Mouse (Mus musculus) heart, adult 2 months (tissue): ENCODE results near the gene Olfr1284. TPM values are rescaled to one million over a fixed set of nuclear protein-coding genes. Genes with fewer than 3 reads are reported as not detected.
"Not testable (repeated sequence)": the region's sequence is repeated elsewhere in the genome, so short reads cannot be mapped to it uniquely, and the experiment has no call there.

Experiments
- DNase-seq, 2 experiments: peaks; one replicate each; pipeline ENCODE4 v3.0.0; 2021
- H3K27ac ChIP-seq: fragments of 200-600 bp; 2 replicates; pipeline ENCODE4 v1.8.1; 2022
- H3K27me3 ChIP-seq: fragments of 200-500 bp; 2 replicates; pipeline ENCODE4 v1.6.1; 2012; ENCODE audit warnings: mild to moderate bottlenecking, low read length, inconsistent platforms, mixed read lengths; ENCODE audit not compliant: control insufficient read depth, insufficient read depth
- H3K36me3 ChIP-seq: fragments of 200-500 bp; 2 replicates; pipeline ENCODE4 v1.6.1; 2012; ENCODE audit warnings: low read length, inconsistent platforms; ENCODE audit not compliant: control insufficient read depth, insufficient read depth
- H3K4me1 ChIP-seq: fragments of 200-500 bp; 2 replicates; pipeline ENCODE4 v1.6.1; 2011; ENCODE audit warnings: low read length; ENCODE audit not compliant: control insufficient read depth, insufficient read depth
- H3K4me3 ChIP-seq: fragments of 200-600 bp; 2 replicates; pipeline ENCODE4 v1.8.1; 2022
- H3K79me2 ChIP-seq: fragments of 200-500 bp; replicated peaks from 2 replicates; pipeline ENCODE4 v1.6.1; 2012; ENCODE audit warnings: mild to moderate bottlenecking, inconsistent platforms, low read length, moderate library complexity, mixed read lengths; ENCODE audit not compliant: control insufficient read depth, insufficient read depth
- H3K9ac ChIP-seq: fragments of 200-500 bp; 2 replicates; pipeline ENCODE4 v1.6.1; 2012; ENCODE audit warnings: low read depth, mild to moderate bottlenecking, control low read depth, inconsistent platforms, low read length, mixed read lengths
- CTCF ChIP-seq: fragments of 200-600 bp; IDR thresholded peaks from 2 replicates; pipeline ENCODE4 v1.8.1; 2022; ENCODE audit warnings: antibody characterized with exemption, mild to moderate bottlenecking, moderate library complexity
- EP300 ChIP-seq: fragments of 200-500 bp; IDR thresholded peaks from 2 replicates; pipeline ENCODE4 v1.6.1; 2011; ENCODE audit warnings: low read depth, low read length, control low read depth; ENCODE audit not compliant: insufficient read depth
- POLR2A ChIP-seq: fragments of 200-500 bp; IDR thresholded peaks from 2 replicates; pipeline ENCODE4 v1.6.1; 2011; ENCODE audit warnings: mild to moderate bottlenecking, low read depth, low read length, control low read depth; ENCODE audit not compliant: insufficient read depth
- WGBS: fragments of 180-500 bp; shearing (Covaris S2); methylation state at CpG from one replicate; pipeline ENCODE4 v1.1.7; 2018; 5-methylcytosine and 5-hydroxymethylcytosine counted together
- intact Hi-C: fragments of 180-260 bp; cut with DNase I; formaldehyde crosslinking; loops from one replicate; pipeline ENCODE4 v1.15.1; 2025
- long read RNA-seq: library from polyadenylated mRNA; stranded (forward); transcript quantifications from one replicate; pipeline ENCODE4 v2.0.0, GENCODE M21; 2021
- polyA plus RNA-seq: library from polyadenylated mRNA; depleted of rRNA; stranded (reverse); fragments of >200 nt; gene quantifications from 2 replicates; pipeline ENCODE4 v1.2.3, GENCODE M21; 2012; rRNA removed
- total RNA-seq, 2 experiments: library from RNA; stranded (reverse); gene quantifications; 2 replicates each; pipeline ENCODE4 v1.2.3; 2021

Gene Olfr1284
- total RNA-seq = not detected
- not detected in 2 replicates for polyA plus RNA-seq
- long read RNA-seq = 0 reads

DNA sequence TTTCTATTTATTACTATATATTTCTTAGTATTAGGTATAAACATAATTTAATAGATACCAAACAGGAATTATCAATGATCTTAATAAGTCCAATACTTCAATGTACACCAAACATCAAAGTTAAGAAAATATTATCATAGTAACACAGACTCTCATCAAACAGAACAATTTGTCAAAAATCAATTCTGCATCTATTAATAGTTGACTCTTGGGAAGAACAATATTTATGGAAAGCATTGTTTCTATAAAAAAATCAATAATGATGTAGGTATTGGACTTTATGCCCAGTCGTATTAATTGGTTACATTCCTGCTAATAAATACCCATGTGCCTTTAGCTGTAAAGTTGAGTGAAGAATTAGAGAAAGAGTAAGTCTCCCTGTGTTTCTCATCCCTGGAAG, at the start of gene Olfr1284:
Gene Olfr1284 (plus strand): TSS at position 301 of the 400 bp plus-strand sequence.
- H3K27ac ChIP-seq = no peak within 1 kb of the TSS
- no peak within 1 kb of the TSS for H3K4me3 ChIP-seq
- H3K27me3 ChIP-seq = no peaks in the 10 kb centered on the region
- H3K4me1 ChIP-seq = no peaks in the 10 kb centered on the region
- DNase-seq = no peak
- no peaks in the 10 kb centered on the region for H3K36me3 ChIP-seq
- intact Hi-C loops = no loop called here
- no peak within 1 kb of the TSS for H3K9ac ChIP-seq
- WGBS = 73% methylated on average over 1 of the region's 1 CpGs
- TF ChIP-seq POLR2A (no peak), EP300 (no peak)
- H3K79me2 ChIP-seq = no peaks in the 10 kb centered on the region

DNA sequence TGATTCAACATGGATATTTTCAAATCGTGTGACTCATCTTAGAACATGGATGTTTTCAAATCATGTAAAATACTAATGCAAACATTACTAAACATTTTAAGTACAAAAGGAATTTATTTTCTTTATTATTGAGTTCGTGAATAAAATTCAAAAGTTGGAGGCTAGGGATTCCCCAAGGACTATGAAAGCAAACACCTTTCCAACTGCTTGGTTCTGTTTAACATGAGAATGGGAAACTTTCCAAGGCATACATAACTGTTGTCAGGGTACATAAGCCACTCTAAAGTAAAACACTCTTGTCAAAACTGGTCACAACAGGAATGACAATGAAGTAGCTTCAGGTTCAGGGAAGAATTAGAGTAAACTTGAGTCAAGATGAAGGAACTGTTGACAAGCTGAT, 49.1 kb upstream of the Olfr1284 start, which contains the start of gene Olfr1281:
Gene Olfr1281 (plus strand): TSS at position 301 of the 400 bp plus-strand sequence.
- intact Hi-C loops = no loop called here
- Histone ChIP-seq H3K79me2 (no peaks in the 10 kb centered on the region), H3K27ac (no peak within 1 kb of the TSS), H3K9ac (no peak within 1 kb of the TSS), H3K4me1 (no peaks in the 10 kb centered on the region), H3K27me3 (no peaks in the 10 kb centered on the region), H3K36me3 (no peaks in the 10 kb centered on the region), H3K4me3 (no peak within 1 kb of the TSS)
- TF ChIP-seq EP300 (no peak), CTCF (no peak), POLR2A (no peak)
- DNase-seq = no peak
- 42% methylated on average over 2 of the region's 2 CpGs for WGBS

DNA sequence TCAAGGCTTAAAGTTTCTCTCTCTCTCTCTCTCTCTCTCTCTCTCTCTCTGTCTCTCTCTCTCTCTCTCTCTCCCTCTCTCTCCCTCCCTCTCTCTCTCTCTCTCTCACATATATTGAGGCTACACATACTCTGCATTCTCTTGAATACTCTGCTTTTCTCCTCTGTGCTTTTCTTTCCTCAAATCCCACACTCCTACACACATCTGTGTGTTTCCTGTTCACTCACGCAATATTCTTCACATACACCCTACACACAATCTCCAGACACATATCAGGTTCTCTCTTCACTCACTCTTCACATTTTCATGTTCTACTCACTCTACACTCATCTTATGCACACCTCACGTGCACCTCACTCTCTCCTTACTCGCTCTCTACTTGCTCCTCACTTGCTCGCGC, 41.6 kb upstream of the Olfr1284 start:
- H3K9ac ChIP-seq, H3K27me3 ChIP-seq, H3K27ac ChIP-seq, H3K4me1 ChIP-seq, intact Hi-C loops, H3K4me3 ChIP-seq, H3K36me3 ChIP-seq, DNase-seq, H3K79me2 ChIP-seq: not testable (repeated sequence)
- 79% methylated on average over 5 of the region's 5 CpGs for WGBS

DNA sequence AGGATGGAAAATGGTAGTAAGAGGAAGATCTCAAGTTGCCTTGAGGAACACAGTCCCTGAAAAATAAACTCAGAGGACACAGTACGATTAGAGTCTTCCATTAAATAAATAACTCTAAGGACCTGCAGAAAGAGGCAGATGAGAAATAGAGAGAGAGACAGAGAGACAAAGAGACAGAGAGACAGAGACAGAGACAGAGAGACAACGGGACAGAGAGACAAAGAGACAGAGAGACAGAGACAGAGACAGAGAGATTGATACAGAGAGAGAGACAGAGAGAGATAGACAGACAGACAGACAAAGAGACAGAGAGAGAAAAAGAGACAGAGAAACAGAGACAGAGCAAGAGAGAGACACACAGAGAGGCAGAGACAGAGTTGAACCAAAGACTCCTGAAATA, 39.3 kb upstream of the Olfr1284 start, which contains the start of gene Olfr1282:
Gene Olfr1282 (minus strand): TSS at position 101 of the 400 bp plus-strand sequence.
- WGBS = 53% methylated on average over 2 of the region's 2 CpGs
- intact Hi-C loops = no loop called here
- Histone ChIP-seq H3K27me3 (no peaks in the 10 kb centered on the region), H3K27ac (no peak within 1 kb of the TSS), H3K9ac (no peak within 1 kb of the TSS), H3K4me3 (no peak within 1 kb of the TSS), H3K4me1 (no peaks in the 10 kb centered on the region), H3K36me3 (no peaks in the 10 kb centered on the region), H3K79me2 (no peaks in the 10 kb centered on the region)
- DNase-seq = no peak
- no peak for TF ChIP-seq POLR2A
- no peak for TF ChIP-seq CTCF
- no peak for TF ChIP-seq EP300

DNA sequence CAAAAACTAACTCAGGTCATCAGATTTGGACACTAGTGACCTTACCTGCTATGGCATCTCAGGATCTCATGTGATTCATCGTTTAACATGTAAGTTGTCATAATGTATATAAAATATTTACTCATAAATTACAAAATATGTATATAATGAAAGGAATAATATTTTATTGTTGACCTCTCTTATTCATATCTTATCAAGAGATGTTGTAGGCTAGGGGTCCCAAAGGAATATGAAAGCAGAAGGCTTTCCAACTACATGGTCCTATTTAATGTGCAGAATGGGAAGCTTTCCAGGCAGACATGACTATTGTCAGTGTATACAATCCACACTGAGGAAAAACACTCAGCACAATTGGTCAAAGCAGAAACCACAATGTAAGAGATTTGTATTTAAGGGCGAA, 8.8 kb upstream of the Olfr1284 start, which contains the start of gene Olfr1283:
Gene Olfr1283 (plus strand): TSS at position 301 of the 400 bp plus-strand sequence.
- DNase-seq = no peak
- Histone ChIP-seq H3K9ac (no peak within 1 kb of the TSS), H3K79me2 (no peaks in the 10 kb centered on the region), H3K36me3 (no peaks in the 10 kb centered on the region), H3K4me3 (no peak within 1 kb of the TSS), H3K27me3 (no peaks in the 10 kb centered on the region), H3K27ac (no peak within 1 kb of the TSS), H3K4me1 (no peaks in the 10 kb centered on the region)
- WGBS = 60% methylated on average over 2 of the region's 2 CpGs
- intact Hi-C loops = no loop called here
- TF ChIP-seq CTCF = no peak
- no peak for TF ChIP-seq EP300
- TF ChIP-seq POLR2A = no peak

DNA sequence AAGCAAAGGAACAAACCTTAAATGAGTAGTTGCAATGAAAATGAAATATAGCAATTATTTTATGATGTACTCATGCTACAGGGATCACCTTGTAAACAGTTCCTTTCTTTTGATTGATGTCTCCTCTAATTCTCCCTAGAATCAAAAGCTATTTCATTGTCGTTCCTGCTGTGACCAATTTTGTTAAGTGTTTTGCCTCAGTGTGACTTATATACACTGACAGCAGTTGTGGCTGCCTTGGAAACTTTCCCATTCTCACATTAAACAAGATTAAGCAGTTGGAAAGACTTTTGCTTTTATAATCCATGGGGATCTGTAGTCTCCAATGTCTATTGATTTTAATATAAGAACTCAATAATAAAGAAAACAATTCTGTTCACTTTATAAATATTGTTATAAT, 47.6 kb downstream of the Olfr1284 start, which contains the start of gene Olfr1286:
Gene Olfr1286 (minus strand): TSS at position 185 of the 400 bp plus-strand sequence.
- Histone ChIP-seq H3K27ac (no peak within 1 kb of the TSS), H3K79me2 (no peaks in the 10 kb centered on the region), H3K4me3 (no peak within 1 kb of the TSS), H3K9ac (no peak within 1 kb of the TSS), H3K27me3 (no peaks in the 10 kb centered on the region), H3K4me1 (no peaks in the 10 kb centered on the region), H3K36me3 (no peaks in the 10 kb centered on the region)
- DNase-seq = no peak
- no peak for TF ChIP-seq CTCF
- no peak for TF ChIP-seq POLR2A
- TF ChIP-seq EP300 = no peak
- WGBS = 66% methylated on average over 1 of the region's 1 CpGs
- intact Hi-C loops = no loop called here

Other genes starting within 250 kb of the Olfr1284 start
- not detected for gene Gm15130, start 222.6 kb upstream of the Olfr1284 start, total RNA-seq
- gene Gm15130, start 222.6 kb upstream of the Olfr1284 start, polyA plus RNA-seq = not detected in 2 replicates
- gene 4930430A15Rik, start 145.9 kb upstream of the Olfr1284 start, total RNA-seq = not detected
- not detected in 2 replicates for gene 4930430A15Rik, start 145.9 kb upstream of the Olfr1284 start, polyA plus RNA-seq
- gene Olfr1275, start 140.2 kb upstream of the Olfr1284 start, total RNA-seq = not detected
- gene Olfr1275, start 140.2 kb upstream of the Olfr1284 start, polyA plus RNA-seq = not detected in 2 replicates
- gene Olfr1276, start 121.0 kb upstream of the Olfr1284 start, total RNA-seq = not detected
- not detected in 2 replicates for gene Olfr1276, start 121.0 kb upstream of the Olfr1284 start, polyA plus RNA-seq
- gene Olfr1277, start 101.4 kb upstream of the Olfr1284 start, total RNA-seq = not detected
- not detected in 2 replicates for gene Olfr1277, start 101.4 kb upstream of the Olfr1284 start, polyA plus RNA-seq
- not detected for gene Olfr1278, start 85.4 kb upstream of the Olfr1284 start, total RNA-seq
- gene Olfr1278, start 85.4 kb upstream of the Olfr1284 start, polyA plus RNA-seq = not detected in 2 replicates
- gene Olfr1279, start 74.9 kb upstream of the Olfr1284 start, total RNA-seq = not detected
- not detected in 2 replicates for gene Olfr1279, start 74.9 kb upstream of the Olfr1284 start, polyA plus RNA-seq
- not detected for gene Olfr1280, start 61.5 kb upstream of the Olfr1284 start, total RNA-seq
- not detected in 2 replicates for gene Olfr1280, start 61.5 kb upstream of the Olfr1284 start, polyA plus RNA-seq
- not detected for gene Olfr1281, start 49.0 kb upstream of the Olfr1284 start, total RNA-seq
- gene Olfr1281, start 49.0 kb upstream of the Olfr1284 start, polyA plus RNA-seq = not detected in 2 replicates
- gene Olfr1282, start 39.4 kb upstream of the Olfr1284 start, total RNA-seq = not detected
- not detected in 2 replicates for gene Olfr1282, start 39.4 kb upstream of the Olfr1284 start, polyA plus RNA-seq
- gene Olfr1283, start 8.7 kb upstream of the Olfr1284 start, total RNA-seq = not detected
- not detected in 2 replicates for gene Olfr1283, start 8.7 kb upstream of the Olfr1284 start, polyA plus RNA-seq
- not detected for gene Olfr1286, start 47.6 kb downstream of the Olfr1284 start, total RNA-seq
- gene Olfr1286, start 47.6 kb downstream of the Olfr1284 start, polyA plus RNA-seq = not detected in 2 replicates
- gene Olfr1287, start 73.6 kb downstream of the Olfr1284 start, total RNA-seq = not detected
- gene Olfr1287, start 73.6 kb downstream of the Olfr1284 start, polyA plus RNA-seq = not detected in 2 replicates
- not detected for gene Olfr1288, start 98.6 kb downstream of the Olfr1284 start, total RNA-seq
- not detected in 2 replicates for gene Olfr1288, start 98.6 kb downstream of the Olfr1284 start, polyA plus RNA-seq
- not detected for gene Olfr1289, start 105.3 kb downstream of the Olfr1284 start, total RNA-seq
- not detected in 2 replicates for gene Olfr1289, start 105.3 kb downstream of the Olfr1284 start, polyA plus RNA-seq
- not detected for gene Olfr1290, start 118.3 kb downstream of the Olfr1284 start, total RNA-seq
- gene Olfr1290, start 118.3 kb downstream of the Olfr1284 start, polyA plus RNA-seq = not detected in 2 replicates
- gene Olfr1291-ps1, start 121.7 kb downstream of the Olfr1284 start, total RNA-seq = not detected
- gene Olfr1291-ps1, start 121.7 kb downstream of the Olfr1284 start, polyA plus RNA-seq = not detected in 2 replicates
- not detected for gene Olfr1293-ps, start 149.7 kb downstream of the Olfr1284 start, total RNA-seq
- gene Olfr1293-ps, start 149.7 kb downstream of the Olfr1284 start, polyA plus RNA-seq = not detected in 2 replicates
- gene Olfr1294, start 164.8 kb downstream of the Olfr1284 start, total RNA-seq = not detected
- not detected in 2 replicates for gene Olfr1294, start 164.8 kb downstream of the Olfr1284 start, polyA plus RNA-seq
- not detected for gene Olfr1295, start 194.2 kb downstream of the Olfr1284 start, total RNA-seq
- not detected in 2 replicates for gene Olfr1295, start 194.2 kb downstream of the Olfr1284 start, polyA plus RNA-seq